Mouse (Mus musculus) kidney, adult 2 months (tissue): ENCODE measurements at regions not wholly inside any gene's neighbourhood (a gene's known extent, or its start where the extent isn't known, plus 50 kb on each side); places are given as distances from the start of the nearest gene placed in this dataset.
"Not testable (repeated sequence)": the region's sequence is repeated elsewhere in the genome, so short reads cannot be mapped to it uniquely, and the experiment has no call there.

Experiments used
- DNase-seq: peaks from one replicate; pipeline ENCODE4 v3.0.0; 2021
- H3K27ac ChIP-seq: fragments of 200-500 bp; 2 replicates; pipeline ENCODE4 v1.5.1; 2012; ENCODE audit warnings: low read depth, low read length, control low read depth, inconsistent platforms; ENCODE audit not compliant: insufficient read depth
- H3K27me3 ChIP-seq: fragments of 200-500 bp; replicated peaks from 2 replicates; pipeline ENCODE4 v1.6.1; 2012; ENCODE audit warnings: mild to moderate bottlenecking, moderate library complexity, low read length, inconsistent platforms; ENCODE audit not compliant: control insufficient read depth, insufficient read depth
- H3K36me3 ChIP-seq: fragments of 200-500 bp; 2 replicates; pipeline ENCODE4 v1.6.1; 2012; ENCODE audit warnings: mild to moderate bottlenecking, moderate library complexity, low read length, inconsistent platforms; ENCODE audit not compliant: control insufficient read depth, insufficient read depth
- H3K4me1 ChIP-seq: fragments of 200-500 bp; 2 replicates; pipeline ENCODE4 v1.6.1; 2011; ENCODE audit warnings: low read length; ENCODE audit not compliant: control insufficient read depth, insufficient read depth
- H3K4me3 ChIP-seq: fragments of 200-500 bp; 2 replicates; pipeline ENCODE4 v1.5.1; 2011; ENCODE audit warnings: mild to moderate bottlenecking, low read depth, low read length, control low read depth; ENCODE audit not compliant: insufficient read depth
- CTCF ChIP-seq: fragments of 200-500 bp; conservative IDR thresholded peaks from 2 replicates; pipeline ENCODE4 v1.5.1; 2011; ENCODE audit warnings: low read depth, mild to moderate bottlenecking, control low read depth, low read length, moderate library complexity, mixed read lengths; ENCODE audit not compliant: insufficient read depth, insufficient read length
- POLR2A ChIP-seq: fragments of 200-500 bp; IDR thresholded peaks from one replicate; pipeline ENCODE4 v1.6.1; 2011; ENCODE audit warnings: low read depth, low read length, control low read depth
- WGBS: fragments of 180-500 bp; shearing (Covaris S2); methylation state at CpG from one replicate; pipeline ENCODE4 v1.1.7; 2018; 5-methylcytosine and 5-hydroxymethylcytosine counted together

GRCm38 (mm10) chr13:58663316-58663715, 52.6 kb upstream of the Slc28a3 start:
- TF ChIP-seq CTCF (no peak), POLR2A (no peak)
- Histone ChIP-seq H3K27ac (no peak overlapping the region), H3K36me3 (no peaks in the 10 kb centered on the region), H3K4me3 (no peak overlapping the region), H3K4me1 (no peaks in the 10 kb centered on the region), H3K27me3 (no peaks in the 10 kb centered on the region)
- 69% methylated on average over 4 of the region's 4 CpGs for whole genome bisulfite sequencing
- DNase-seq: peak; percentile 2

DNA sequence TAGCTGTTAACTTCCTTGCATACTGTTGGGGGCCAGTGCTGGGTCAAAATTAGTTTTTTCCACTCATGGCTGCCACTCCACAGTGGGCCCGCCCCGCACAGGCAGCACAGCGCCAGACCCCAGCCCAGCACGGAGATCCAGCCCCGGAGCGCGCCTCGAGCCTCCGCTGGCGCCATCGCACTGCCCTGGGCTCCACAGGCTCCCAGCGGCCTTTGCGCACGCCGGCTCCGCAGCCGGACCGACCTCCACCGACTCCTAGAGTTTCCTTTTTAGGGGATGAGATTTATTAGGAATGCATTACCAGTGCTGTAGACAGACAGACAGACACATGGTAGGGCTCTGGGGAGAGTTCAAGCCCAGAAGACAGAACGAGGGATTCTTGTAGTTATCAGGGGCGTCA, 58.0 kb upstream of the Slc28a3 start:
- H3K36me3 ChIP-seq: no peaks in the 10 kb centered on the region
- H3K27ac ChIP-seq: no peak overlapping the region
- H3K27me3 ChIP-seq: no peaks in the 10 kb centered on the region
- WGBS: 51% methylated on average over 21 of the region's 21 CpGs
- H3K4me3 ChIP-seq: no peak overlapping the region
- no peaks in the 10 kb centered on the region for H3K4me1 ChIP-seq
- DNase-seq: no peak
- TF ChIP-seq CTCF (no peak), POLR2A (no peak)

- peak; percentile 73 for DNase-seq
- no peaks in the 10 kb centered on the region for H3K27me3 ChIP-seq
- WGBS: 37% methylated on average over 9 of the region's 9 CpGs
- H3K36me3 ChIP-seq: no peaks in the 10 kb centered on the region
- H3K4me1 ChIP-seq: no peaks in the 10 kb centered on the region
- TF ChIP-seq CTCF (no peak), POLR2A (no peak)
- no peak overlapping the region for H3K27ac ChIP-seq
- H3K4me3 ChIP-seq: no peak overlapping the region
These were observed 59.5 kb upstream of the Slc28a3 start for GRCm38 (mm10) chr13:58670206-58670605.

GRCm38 (mm10) chr13:58675611-58676010, 64.9 kb upstream of the Slc28a3 start:
- WGBS: 90% methylated on average over 1 of the region's 1 CpGs
- not testable (repeated sequence) for H3K4me1 ChIP-seq, H3K27me3 ChIP-seq, H3K27ac ChIP-seq, H3K4me3 ChIP-seq, DNase-seq, H3K36me3 ChIP-seq

- H3K4me3 ChIP-seq: no peak overlapping the region
- TF ChIP-seq POLR2A (no peak), CTCF (no peak)
- WGBS: 42% methylated on average over 7 of the region's 7 CpGs
- no peaks in the 10 kb centered on the region for H3K36me3 ChIP-seq
- H3K27ac ChIP-seq: no peak overlapping the region
- DNase-seq: no peak
- H3K27me3 ChIP-seq: no peaks in the 10 kb centered on the region
- H3K4me1 ChIP-seq: no peaks in the 10 kb centered on the region
These were observed 66.8 kb upstream of the Slc28a3 start for GRCm38 (mm10) chr13:58677521-58677920.

GRCm38 (mm10) chr13:58679663-58680062, 69.0 kb upstream of the Slc28a3 start:
- Histone ChIP-seq H3K27me3 (no peaks in the 10 kb centered on the region), H3K27ac (no peak overlapping the region), H3K36me3 (no peaks in the 10 kb centered on the region), H3K4me3 (no peak overlapping the region), H3K4me1 (no peaks in the 10 kb centered on the region)
- TF ChIP-seq POLR2A (no peak), CTCF (no peak)
- 88% methylated on average over 6 of the region's 6 CpGs for WGBS
- no peak for DNase-seq

- TF ChIP-seq POLR2A (no peak), CTCF (no peak)
- Histone ChIP-seq H3K27me3 (no peaks in the 10 kb centered on the region), H3K27ac (no peak overlapping the region), H3K36me3 (no peaks in the 10 kb centered on the region), H3K4me3 (no peak overlapping the region), H3K4me1 (no peaks in the 10 kb centered on the region)
- WGBS: 37% methylated on average over 5 of the region's 5 CpGs
- no peak for DNase-seq
These were observed 76.1 kb upstream of the Slc28a3 start for GRCm38 (mm10) chr13:58686822-58687221.

- H3K4me3 ChIP-seq: no peak overlapping the region
- H3K27ac ChIP-seq: no peak overlapping the region
- TF ChIP-seq CTCF (no peak), POLR2A (no peak)
- no peak for DNase-seq
- no peaks in the 10 kb centered on the region for H3K27me3 ChIP-seq
- WGBS: 51% methylated on average over 2 of the region's 2 CpGs
- H3K4me1 ChIP-seq: no peaks in the 10 kb centered on the region
- no peaks in the 10 kb centered on the region for H3K36me3 ChIP-seq
These were observed 76.9 kb upstream of the Slc28a3 start for GRCm38 (mm10) chr13:58687609-58688008.
